Mouse (Mus musculus) bone marrow macrophage, adult 2 months (primary cell): ENCODE data around the gene Pigt.

Source experiments
- CTCF ChIP-seq: IDR thresholded peaks from 2 replicates; pipeline ENCODE4 v1.5.1; 2012; ENCODE audit warnings: low read depth, mild to moderate bottlenecking, low read length, moderate library complexity
- POLR2A ChIP-seq: IDR thresholded peaks from 2 replicates; pipeline ENCODE4 v1.6.1; 2012; ENCODE audit warnings: mild to moderate bottlenecking, low read depth, low read length, borderline replicate concordance

GRCm38 (mm10) chr2:164549338-164549737 lies 52.0 kb downstream of the Pigt start:
- TF ChIP-seq CTCF (no peak), POLR2A (no peak)
